Mouse (Mus musculus) ES-Bruce4 (cell line): Measurements from ENCODE around the gene Tmem132d. TPM values are rescaled to one million over a fixed set of nuclear protein-coding genes. Genes with fewer than 3 reads are reported as not detected.
"Not testable (repeated sequence)": the region's sequence is repeated elsewhere in the genome, so short reads cannot be mapped to it uniquely, and the experiment has no call there.

Experiments
- H3K27ac ChIP-seq: 2 replicates; pipeline ENCODE4 v1.5.1; 2012; ENCODE audit warnings: low read length, inconsistent platforms; ENCODE audit not compliant: insufficient read depth
- H3K27me3 ChIP-seq: 2 replicates; pipeline ENCODE4 v1.6.1; 2012; ENCODE audit warnings: mild to moderate bottlenecking, low read length, inconsistent platforms; ENCODE audit not compliant: control insufficient read depth, poor library complexity, insufficient read depth, severe bottlenecking
- H3K36me3 ChIP-seq: 2 replicates; pipeline ENCODE4 v1.6.1; 2012; ENCODE audit warnings: inconsistent platforms, mild to moderate bottlenecking, low read length, moderate library complexity; ENCODE audit not compliant: control insufficient read depth, poor library complexity, insufficient read depth, severe bottlenecking
- H3K4me1 ChIP-seq: one replicate; pipeline ENCODE4 v1.8.1; 2011; ENCODE audit warnings: low read length; ENCODE audit not compliant: control insufficient read depth, insufficient read depth
- H3K4me3 ChIP-seq: 2 replicates; pipeline ENCODE4 v1.5.1; 2011; ENCODE audit warnings: low read depth, mild to moderate bottlenecking, low read length
- H3K9ac ChIP-seq: 2 replicates; pipeline ENCODE4 v1.6.1; 2012; ENCODE audit warnings: low read depth, mild to moderate bottlenecking, inconsistent platforms; ENCODE audit not compliant: poor library complexity, severe bottlenecking
- H3K9me3 ChIP-seq: replicated peaks from 2 replicates; pipeline ENCODE4 v1.6.1; 2012; ENCODE audit warnings: mild to moderate bottlenecking, low read length, inconsistent platforms; ENCODE audit not compliant: control insufficient read depth, poor library complexity, insufficient read depth, severe bottlenecking
- CTCF ChIP-seq: IDR thresholded peaks from one replicate; pipeline ENCODE4 v1.8.1; 2011; ENCODE audit warnings: low read depth, low read length
- EP300 ChIP-seq: IDR thresholded peaks from 2 replicates; pipeline ENCODE4 v1.6.1; 2011; ENCODE audit warnings: low read depth, low read length; ENCODE audit not compliant: insufficient read depth
- POLR2A ChIP-seq: IDR thresholded peaks from one replicate; pipeline ENCODE4 v1.8.1; 2011; ENCODE audit warnings: low read length; ENCODE audit not compliant: insufficient read depth
- polyA plus RNA-seq: library from polyadenylated mRNA; stranded (reverse); fragments of >200 nt; gene quantifications from 2 replicates; pipeline ENCODE4 v1.2.4, GENCODE M21; 2011; ENCODE audit warnings: low read depth; ENCODE audit not compliant: missing spikeins, insufficient read depth, insufficient read length

The Tmem132d gene
- polyA plus RNA-seq, 1 experiment = 0.19 TPM

- no peaks in the 10 kb centered on the region; the same call in 1 of the 2 replicates for H3K27me3 ChIP-seq
- H3K4me3 ChIP-seq = no peak overlapping the region
- H3K27ac ChIP-seq = no peak overlapping the region
- no peaks in the 10 kb centered on the region for H3K4me1 ChIP-seq
- TF ChIP-seq POLR2A (no peak), CTCF (no peak), EP300 (no peak)
- no peaks in the 10 kb centered on the region for H3K36me3 ChIP-seq
- H3K9ac ChIP-seq = no peak overlapping the region
- H3K9me3 ChIP-seq = no peaks in the 10 kb centered on the region
Observed at GRCm38 (mm10) chr5:127990826-127991225, 442.1 kb downstream of the Tmem132d start.

GRCm38 (mm10) chr5:127980003-127980358 lies 452.9 kb downstream of the Tmem132d start:
- not testable (repeated sequence) for H3K4me1 ChIP-seq, H3K27me3 ChIP-seq, H3K4me3 ChIP-seq, H3K27ac ChIP-seq, H3K9me3 ChIP-seq, H3K9ac ChIP-seq, H3K36me3 ChIP-seq

GRCm38 (mm10) chr5:127979329-127980002 lies 453.4 kb downstream of the Tmem132d start:
- TF ChIP-seq EP300 (no peak), CTCF (no peak), POLR2A (no peak)
- H3K27ac ChIP-seq = no peak overlapping the region
- H3K27me3 ChIP-seq = no peaks in the 10 kb centered on the region
- no peaks in the 10 kb centered on the region for H3K36me3 ChIP-seq
- no peak overlapping the region for H3K9ac ChIP-seq
- no peaks in the 10 kb centered on the region for H3K4me1 ChIP-seq
- H3K9me3 ChIP-seq = no peaks in the 10 kb centered on the region
- H3K4me3 ChIP-seq = no peak overlapping the region

- no peaks in the 10 kb centered on the region for H3K4me1 ChIP-seq
- H3K36me3 ChIP-seq = no peaks in the 10 kb centered on the region
- no peak overlapping the region for H3K4me3 ChIP-seq
- H3K27me3 ChIP-seq = no peaks in the 10 kb centered on the region
- no peak overlapping the region for H3K27ac ChIP-seq
- TF ChIP-seq EP300 (no peak), POLR2A (no peak), CTCF (no peak)
- no peaks in the 10 kb centered on the region for H3K9me3 ChIP-seq
- no peak overlapping the region for H3K9ac ChIP-seq
Observed at GRCm38 (mm10) chr5:127976661-127977060, 456.2 kb downstream of the Tmem132d start.

DNA sequence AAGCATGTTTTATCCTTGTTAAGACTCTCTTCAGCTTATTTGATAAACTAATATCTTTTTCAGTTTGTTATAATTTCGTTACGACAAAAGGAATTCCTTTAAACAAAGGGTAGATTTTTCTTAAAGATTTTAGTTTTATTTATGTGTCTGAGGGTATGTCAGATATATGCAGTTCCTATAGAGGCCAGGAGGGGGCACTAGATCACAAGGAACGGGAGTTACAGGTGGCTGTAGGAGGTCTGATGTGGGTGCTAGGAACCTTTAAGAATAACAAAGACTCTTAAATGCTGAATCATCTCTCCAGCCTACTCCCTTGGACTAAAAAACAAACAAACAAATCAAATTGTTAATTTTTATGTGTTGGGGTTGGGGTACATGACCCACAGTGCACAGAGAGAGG lies 467.2 kb downstream of the Tmem132d start:
- H3K36me3 ChIP-seq = no peaks in the 10 kb centered on the region

GRCm38 (mm10) chr5:127962656-127963055 lies 470.2 kb downstream of the Tmem132d start:
- H3K36me3 ChIP-seq = no peaks in the 10 kb centered on the region
- H3K9ac ChIP-seq = no peak overlapping the region
- TF ChIP-seq EP300 (no peak), POLR2A (no peak), CTCF (no peak)
- no peaks in the 10 kb centered on the region for H3K4me1 ChIP-seq
- H3K9me3 ChIP-seq = no peaks in the 10 kb centered on the region
- H3K27ac ChIP-seq = no peak overlapping the region
- no peaks in the 10 kb centered on the region for H3K27me3 ChIP-seq
- no peak overlapping the region for H3K4me3 ChIP-seq

More for the DNA sequence above, 467.2 kb downstream of the Tmem132d start:
- TF ChIP-seq CTCF (no peak), EP300 (no peak), POLR2A (no peak)
- Histone ChIP-seq H3K4me3 (no peak overlapping the region), H3K27ac (no peak overlapping the region), H3K9me3 (peaks cover 3% of the 10 kb centered on the region; the same call in 1 of the 2 replicates), H3K27me3 (no peaks in the 10 kb centered on the region), H3K9ac (no peak overlapping the region), H3K4me1 (no peaks in the 10 kb centered on the region)
